Comparison of ENCODE assay signal across 8 mouse cellular contexts in the genomic region with DNA sequence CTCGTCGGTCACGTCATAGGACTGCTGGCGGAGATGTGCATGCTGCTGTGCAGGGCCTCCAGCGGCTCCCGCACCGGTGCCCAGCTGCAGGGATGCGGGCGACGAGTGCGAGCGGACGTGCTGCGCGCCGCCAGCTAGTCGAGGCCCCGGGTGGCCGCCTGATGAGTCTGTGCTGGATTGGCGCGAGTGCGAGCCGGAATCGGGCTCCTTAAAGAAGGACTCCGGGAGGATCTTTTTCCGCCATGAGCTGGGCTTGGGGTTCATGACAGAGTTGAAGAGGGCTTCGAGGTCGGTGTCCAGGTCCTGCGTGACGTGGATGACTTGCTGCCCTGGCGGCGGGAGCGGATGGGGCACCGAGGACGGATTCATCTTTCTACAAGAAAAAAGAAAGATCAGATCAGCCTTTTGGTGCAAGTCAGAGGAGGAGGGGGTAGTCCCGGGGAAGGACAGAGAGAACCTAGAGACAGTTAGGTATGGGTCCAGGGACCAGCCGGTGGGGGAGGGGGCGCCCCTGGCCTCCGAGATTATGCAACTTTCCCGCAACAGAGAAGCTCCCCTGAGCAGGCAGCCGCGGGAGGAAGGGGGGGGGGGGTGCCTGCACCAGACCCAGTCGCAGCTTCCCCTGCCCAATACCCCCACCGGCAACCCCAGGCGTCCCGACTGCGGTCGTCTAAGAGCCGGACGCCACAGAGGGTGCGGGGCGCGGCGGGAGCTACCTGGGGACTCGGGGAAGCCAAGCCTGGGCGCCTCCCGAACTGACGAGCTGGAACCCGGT. TPM values are rescaled to one million over a fixed set of nuclear protein-coding genes. Genes with fewer than 3 reads are reported as not detected.
DNase-seq lines count a peak whose midpoint lies in the region; ATAC-seq and TF ChIP-seq lines count a peak whose summit lies in the region.

No protein-coding gene starts in this region.

- H3K9me3 ChIP-seq in forebrain, embryonic 12.5 days, result no peaks in the 10 kb centered on the region
- H3K9me3 ChIP-seq in heart, embryonic 16.5 days (replicated peaks; ENCODE audit: control insufficient read depth, low read length), result no peaks in the 10 kb centered on the region

- 0 out of 2 replicates have a peak, but pooled peaks have one; percentile 16 for TF ChIP-seq CTCF in lung, adult 2 months (IDR thresholded peaks at IDR 0.05; ENCODE audit: insufficient read depth, low read length)

- ATAC-seq in forebrain, embryonic 12.5 days (ENCODE audit: low FRiP score), result peak; percentile 80
- ATAC-seq in heart, embryonic 16.5 days (replicated peaks; ENCODE audit: extremely low read depth, insufficient read depth, low FRiP score), result peak; percentile 37
- ATAC-seq in inflammation-experienced regulatory T-cells, adult 6 months, result no peak

- TF ChIP-seq POLR2A in lung, adult 2 months (IDR thresholded peaks at IDR 0.05; ENCODE audit: borderline replicate concordance, extremely low read depth, low read depth, low read length), result no peak

- peak; percentile 65 for DNase-seq in 3T3-L1 (ENCODE audit: low read depth, low spot score)
- peak; percentile 45 for DNase-seq in adrenal gland, adult 8-10 months
- peak; percentile 72 for DNase-seq in kidney, postnatal 14 days
- DNase-seq in lung, adult 2 months, result peak; percentile 72
- peak; percentile 31 for DNase-seq in ovary, postnatal 14 days (ENCODE audit: low spot score)

- peak overlapping the region; percentile 77 for H3K4me3 ChIP-seq in forebrain, embryonic 12.5 days (replicated peaks)
- peak overlapping the region; percentile 92 for H3K4me3 ChIP-seq in heart, embryonic 16.5 days (ENCODE audit: low read length)
- peak overlapping the region; percentile 85 for H3K4me3 ChIP-seq in lung, adult 2 months (replicated peaks; ENCODE audit: extremely low read depth, low read depth, low read length)

- H3K36me3 ChIP-seq in forebrain, embryonic 12.5 days (replicated peaks), result peaks cover 8% of the 10 kb centered on the region; the same call in 1 of the 2 replicates
- peaks cover 7% of the 10 kb centered on the region for H3K36me3 ChIP-seq in heart, embryonic 16.5 days (ENCODE audit: control insufficient read depth, insufficient read depth)

- H3K4me1 ChIP-seq in forebrain, embryonic 12.5 days, result peaks cover 30% of the 10 kb centered on the region
- peaks cover 18% of the 10 kb centered on the region for H3K4me1 ChIP-seq in heart, embryonic 16.5 days (ENCODE audit: control insufficient read depth, insufficient read depth, low read length)
- H3K4me1 ChIP-seq in lung, adult 2 months (ENCODE audit: control insufficient read depth, insufficient read depth, low read length), result peaks cover 17% of the 10 kb centered on the region

- WGBS in forebrain, embryonic 12.5 days, result under 1% methylated on average over 53 of the region's 59 CpGs
- under 1% methylated on average over 57 of the region's 59 CpGs for WGBS in heart, embryonic 16.5 days
- under 1% methylated on average over 56 of the region's 59 CpGs for WGBS in lung, adult 2 months

- H3K27me3 ChIP-seq in forebrain, embryonic 12.5 days, result no peaks in the 10 kb centered on the region
- no peaks in the 10 kb centered on the region for H3K27me3 ChIP-seq in heart, embryonic 16.5 days (ENCODE audit: control insufficient read depth, insufficient read depth, low read length)

- peak overlapping the region; percentile 78 for H3K27ac ChIP-seq in forebrain, embryonic 12.5 days
- H3K27ac ChIP-seq in heart, embryonic 16.5 days (ENCODE audit: low read length), result peak overlapping the region; percentile 99

- H3K4me2 ChIP-seq in forebrain, embryonic 12.5 days, result peak overlapping the region; percentile 93
- H3K4me2 ChIP-seq in heart, embryonic 16.5 days (ENCODE audit: low read depth, low read length), result peak overlapping the region; percentile 82

- peak overlapping the region; percentile 70 for H3K9ac ChIP-seq in forebrain, embryonic 12.5 days
- peak overlapping the region; percentile 92 for H3K9ac ChIP-seq in heart, embryonic 16.5 days (ENCODE audit: low read length)

RNA-seq across cellular contexts. Expression of gene Wwtr1, which starts 0.6 kb away (rescaled TPM):
- total RNA-seq in adrenal gland, adult 8-10 months (2022), result 10 to 100 TPM; 34.4 to 44.0 (median 37.2) TPM
- 10.7 and 11.5 TPM in 2 replicates for polyA plus RNA-seq in forebrain, embryonic 12.5 days (2016; fragmentation: Nextera tagmentation; extraction: Ambion mirVana)
- polyA plus RNA-seq in heart, embryonic 16.5 days (2015; fragmentation: Nextera tagmentation; extraction: Ambion mirVana), result 17.7 and 20.0 TPM in 2 replicates
- polyA plus RNA-seq in lung, adult 2 months (2012; rRNA removed), result 55.7 and 58.7 TPM in 2 replicates
- polyA plus RNA-seq in inflammation-experienced regulatory T-cells, adult 6 months (2017; shearing (Covaris generic)), result under 1 TPM in 2 of 3 experiments, not detected in 1; 0.13 to 0.19 TPM
